In genomic region chr16:20651076-20651946, GRCm38 (mm10) we compare ENCODE assay signal across 8 mouse cellular contexts. TPM values are rescaled to one million over a fixed set of nuclear protein-coding genes. Genes with fewer than 3 reads are reported as not detected.
DNase-seq lines count a peak whose midpoint lies in the region; ATAC-seq and TF ChIP-seq lines count a peak whose summit lies in the region.

Psmd2 (plus strand) TSS chr16:20651652.

- TF ChIP-seq CTCF in G1E (IDR thresholded peaks at IDR 0.05; ENCODE audit: low read depth, low read length), result no peak
- peak; percentile 25 for TF ChIP-seq CTCF in forebrain, postnatal 0 days (IDR thresholded peaks at IDR 0.05; ENCODE audit: low read depth)

- peaks cover 22% of the 10 kb centered on the region for H3K4me1 ChIP-seq in G1E (ENCODE audit: insufficient read depth, low read depth, low read length)
- H3K4me1 ChIP-seq in forebrain, postnatal 0 days (ENCODE audit: insufficient read depth), result peaks cover 12% of the 10 kb centered on the region; the same call in 1 of the 2 replicates
- H3K4me1 ChIP-seq in lung, embryonic 15.5 days, result peaks cover 15% of the 10 kb centered on the region; the same call in 1 of the 2 replicates

- WGBS in forebrain, postnatal 0 days, result 2% methylated on average over 46 of the region's 46 CpGs
- WGBS in lung, embryonic 15.5 days, result 2% methylated on average over 46 of the region's 46 CpGs

- H3K27me3 ChIP-seq in G1E (ENCODE audit: insufficient read depth, low read length), result no peaks in the 10 kb centered on the region
- H3K27me3 ChIP-seq in forebrain, postnatal 0 days (ENCODE audit: insufficient read depth, low read length), result no peaks in the 10 kb centered on the region
- H3K27me3 ChIP-seq in lung, embryonic 15.5 days, result no peaks in the 10 kb centered on the region

- H3K9me3 ChIP-seq in G1E (replicated peaks), result no peaks in the 10 kb centered on the region
- no peaks in the 10 kb centered on the region for H3K9me3 ChIP-seq in forebrain, postnatal 0 days (ENCODE audit: low read length)
- no peaks in the 10 kb centered on the region for H3K9me3 ChIP-seq in lung, embryonic 15.5 days

- peak within 1 kb of the TSS; percentile 82 for H3K27ac ChIP-seq in forebrain, postnatal 0 days (ENCODE audit: low read depth, low read length)
- H3K27ac ChIP-seq in lung, embryonic 15.5 days, result peak within 1 kb of the TSS; percentile 43

- H3K4me3 ChIP-seq in G1E (ENCODE audit: low read depth, low read length), result peak within 1 kb of the TSS; percentile 85
- H3K4me3 ChIP-seq in forebrain, postnatal 0 days (ENCODE audit: low read depth, low read length), result peak within 1 kb of the TSS; percentile 76
- H3K4me3 ChIP-seq in lung, embryonic 15.5 days, result peak within 1 kb of the TSS; percentile 87

- peaks cover 34% of the 10 kb centered on the region for H3K36me3 ChIP-seq in G1E (replicated peaks)
- peaks cover 25% of the 10 kb centered on the region for H3K36me3 ChIP-seq in forebrain, postnatal 0 days (ENCODE audit: insufficient read depth)
- H3K36me3 ChIP-seq in lung, embryonic 15.5 days, result peaks cover 26% of the 10 kb centered on the region

- H3K4me2 ChIP-seq in forebrain, postnatal 0 days (ENCODE audit: low read depth), result peak within 1 kb of the TSS; percentile 82
- H3K4me2 ChIP-seq in lung, embryonic 15.5 days, result peak within 1 kb of the TSS; percentile 80

- peak; percentile 77 for DNase-seq in G1E (ENCODE audit: low spot score)
- peak; percentile 97 to 98 for DNase-seq in cerebellum, adult 18-20 months
- DNase-seq in forebrain, postnatal 0 days, result peak; percentile 96
- DNase-seq in heart, postnatal 4 days, result peak; percentile 98
- peak; percentile 91 to 95 for DNase-seq in layer of hippocampus, adult 8-10 months (ENCODE audit: low spot score in 2 of 2)
- peak; percentile 92 for DNase-seq in ovary, adult 18-20 months (ENCODE audit: low spot score)
- peak; percentile 89 for DNase-seq in thymus, postnatal 0 days (ENCODE audit: low spot score)

- peak within 1 kb of the TSS; percentile 85 for H3K9ac ChIP-seq in forebrain, postnatal 0 days
- peak within 1 kb of the TSS; percentile 87 for H3K9ac ChIP-seq in lung, embryonic 15.5 days

- peak; percentile 87 for ATAC-seq in G1E (ENCODE audit: extremely low read depth, insufficient number of reproducible peaks, low FRiP score, poor library complexity, severe bottlenecking)
- peak; percentile 98 for ATAC-seq in forebrain, postnatal 0 days
- peak; percentile 96 for ATAC-seq in lung, embryonic 15.5 days (ENCODE audit: borderline replicate concordance, extremely low read depth, low FRiP score, low TSS enrichment)

RNA-seq across cellular contexts. Expression of gene Psmd2, which starts in this region (rescaled TPM):
- total RNA-seq in G1E (2014; fragmentation: Nextera tagmentation) (175 and 205 TPM in 2 replicates), G1E (2017) (246 and 273 TPM in 2 replicates)
- 349 and 352 TPM in 2 replicates for polyA plus RNA-seq in G1E (2012)
- 237 and 242 TPM in 2 replicates for total RNA-seq in forebrain, postnatal 0 days (2014; rRNA removed)
- polyA plus RNA-seq in forebrain, postnatal 0 days (2015; fragmentation: Nextera tagmentation; extraction: Ambion mirVana), result 287 and 331 TPM in 2 replicates
- total RNA-seq in heart, postnatal 4 days (2021), result 100 to 1,000 TPM; 185 to 194 TPM
- total RNA-seq in layer of hippocampus, adult 8-10 months (2022), result 100 to 1,000 TPM; 222 to 231 (median 228) TPM
- 331 and 341 TPM in 2 replicates for polyA plus RNA-seq in lung, embryonic 15.5 days (2015; fragmentation: Nextera tagmentation; extraction: Ambion mirVana)
- 264 TPM in 2 replicates for polyA plus RNA-seq in thymus, postnatal 0 days (2015; fragmentation: Nextera tagmentation; extraction: Ambion mirVana)

Comparison
In these comparisons a context has a peak if more than half of its experiments do, and no peak if none do; other contexts are left out.
1. Peak in every context shown above with its lines: DNase-seq, ATAC-seq, H3K4me3 ChIP-seq and H3K27ac ChIP-seq.